Mouse (Mus musculus) bone marrow macrophage, adult 2 months (primary cell): ENCODE results near the gene Hacl1. TPM values are rescaled to one million over a fixed set of nuclear protein-coding genes. Genes with fewer than 3 reads are reported as not detected.

Experiments
- H3K27ac ChIP-seq: 2 replicates; pipeline ENCODE4 v1.5.1; 2012; ENCODE audit warnings: low read depth, low read length; ENCODE audit not compliant: insufficient read depth
- H3K4me1 ChIP-seq: 2 replicates; pipeline ENCODE4 v1.6.1; 2012; ENCODE audit warnings: low read length; ENCODE audit not compliant: control insufficient read depth, insufficient read depth
- H3K4me3 ChIP-seq: 2 replicates; pipeline ENCODE4 v1.5.1; 2012; ENCODE audit warnings: mild to moderate bottlenecking, low read length, moderate library complexity; ENCODE audit not compliant: insufficient read depth
- CTCF ChIP-seq: IDR thresholded peaks from 2 replicates; pipeline ENCODE4 v1.5.1; 2012; ENCODE audit warnings: low read depth, mild to moderate bottlenecking, low read length, moderate library complexity
- POLR2A ChIP-seq: IDR thresholded peaks from 2 replicates; pipeline ENCODE4 v1.6.1; 2012; ENCODE audit warnings: mild to moderate bottlenecking, low read depth, low read length, borderline replicate concordance
- polyA plus RNA-seq: library from polyadenylated mRNA; stranded (reverse); fragments of >200 nt; gene quantifications from 2 replicates; pipeline ENCODE4 v1.2.4, GENCODE M21; 2012; ENCODE audit not compliant: missing spikeins, insufficient read depth, insufficient read length

The Hacl1 gene
- polyA plus RNA-seq, 1 experiment = 14.3 TPM

GRCm38 (mm10) chr14:31577966-31578735 is 62.9 kb downstream of the Hacl1 start:
- TF ChIP-seq POLR2A (no peak), CTCF (no peak)
- H3K4me1 ChIP-seq = peaks cover 15% of the 10 kb centered on the region
- H3K27ac ChIP-seq = no peak overlapping the region
- no peak overlapping the region for H3K4me3 ChIP-seq

DNA sequence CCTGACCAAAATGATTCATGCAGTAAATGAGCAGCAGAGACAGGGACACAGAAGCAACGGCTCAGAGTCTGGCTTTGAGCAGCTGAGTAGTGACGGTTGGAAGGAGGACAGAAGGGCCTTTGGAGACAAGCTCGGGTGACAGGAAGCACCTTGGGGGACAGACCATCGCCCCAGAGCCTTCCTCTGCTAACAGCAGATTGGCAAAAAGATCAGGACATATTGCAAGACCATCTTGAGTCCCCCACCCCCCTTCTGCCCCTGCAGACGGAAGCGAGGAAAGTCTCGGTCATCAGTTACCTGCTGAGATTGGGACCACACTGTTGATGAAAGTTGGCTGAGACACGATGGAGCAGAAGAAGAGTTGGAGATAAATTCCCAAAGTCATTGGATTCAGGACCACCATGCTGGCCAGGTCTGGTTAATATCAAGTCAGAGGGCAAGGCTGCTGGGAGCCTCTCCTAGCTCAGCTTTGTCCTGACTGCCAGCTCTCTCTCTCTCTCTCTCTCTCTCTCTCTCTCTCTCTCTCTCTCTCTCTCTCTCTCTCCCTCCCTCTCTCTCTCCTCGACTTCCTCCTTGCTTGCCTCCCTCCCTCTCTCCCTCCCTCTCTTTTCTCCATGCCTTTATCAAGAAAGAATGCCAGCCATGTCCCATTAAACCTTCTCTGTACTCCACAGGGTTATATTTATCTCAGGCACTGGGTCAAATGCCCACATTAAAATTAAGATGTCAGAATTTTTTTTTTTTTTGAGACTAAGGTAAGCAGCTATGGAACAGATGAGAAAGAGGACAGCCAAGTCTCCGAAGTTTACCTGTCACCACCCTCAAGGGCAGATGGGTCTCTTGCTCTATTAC is 64.0 kb downstream of the Hacl1 start:
- TF ChIP-seq CTCF (no peak), POLR2A (no peak)
- H3K4me1 ChIP-seq = peaks cover 19% of the 10 kb centered on the region
- no peak overlapping the region for H3K4me3 ChIP-seq
- H3K27ac ChIP-seq = no peak overlapping the region

GRCm38 (mm10) chr14:31575866-31576265 is 65.2 kb downstream of the Hacl1 start:
- H3K4me1 ChIP-seq = peaks cover 26% of the 10 kb centered on the region
- H3K27ac ChIP-seq = no peak overlapping the region
- H3K4me3 ChIP-seq = no peak overlapping the region
- TF ChIP-seq CTCF (no peak), POLR2A (no peak)

DNA sequence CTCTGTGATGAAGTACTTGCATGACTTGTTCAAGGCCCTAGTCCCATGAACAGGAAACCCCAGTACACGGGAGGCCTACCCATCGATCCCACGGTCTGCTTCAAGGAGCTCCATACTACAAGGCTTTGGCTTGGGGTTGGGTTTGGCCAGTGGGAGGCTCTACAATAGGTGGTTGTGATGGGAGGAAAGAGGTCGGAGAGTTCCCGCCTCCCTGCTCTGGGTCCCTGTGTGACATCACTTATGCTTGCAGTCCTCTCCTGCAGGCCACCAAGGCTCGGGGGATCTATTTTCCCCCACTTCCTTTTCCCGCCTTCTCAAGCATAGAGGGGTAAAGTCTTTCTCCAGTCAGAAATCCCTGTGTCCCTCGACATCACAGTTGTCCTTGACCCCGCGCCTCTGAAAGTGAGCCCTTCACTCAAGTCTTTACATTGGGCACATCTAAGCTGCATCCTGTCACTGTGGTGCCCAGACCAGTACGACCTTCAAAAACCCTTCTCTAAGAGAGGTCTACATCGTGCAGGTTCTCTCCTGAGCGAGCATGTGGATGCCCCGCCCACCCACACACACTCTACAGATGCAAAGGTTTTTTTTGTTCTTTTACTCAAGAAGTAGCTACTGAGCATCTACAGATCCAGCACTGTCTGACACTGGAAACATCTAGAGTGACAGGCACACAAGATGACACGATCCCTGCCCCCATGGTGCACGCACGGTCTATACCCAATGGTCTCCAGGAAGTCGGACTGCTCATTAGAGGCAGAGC is 66.0 kb downstream of the Hacl1 start:
- Histone ChIP-seq H3K4me3 (no peak overlapping the region), H3K27ac (no peak overlapping the region), H3K4me1 (peaks cover 34% of the 10 kb centered on the region)
- TF ChIP-seq CTCF (no peak), POLR2A (no peak)

GRCm38 (mm10) chr14:31572561-31573175 is 68.4 kb downstream of the Hacl1 start:
- Histone ChIP-seq H3K27ac (no peak overlapping the region), H3K4me1 (peaks cover 48% of the 10 kb centered on the region), H3K4me3 (no peak overlapping the region)
- TF ChIP-seq POLR2A (no peak), CTCF (no peak)

GRCm38 (mm10) chr14:31571419-31571818 is 69.7 kb downstream of the Hacl1 start:
- Histone ChIP-seq H3K27ac (no peak overlapping the region), H3K4me1 (peaks cover 48% of the 10 kb centered on the region)
- TF ChIP-seq CTCF (no peak), POLR2A (no peak)

DNA sequence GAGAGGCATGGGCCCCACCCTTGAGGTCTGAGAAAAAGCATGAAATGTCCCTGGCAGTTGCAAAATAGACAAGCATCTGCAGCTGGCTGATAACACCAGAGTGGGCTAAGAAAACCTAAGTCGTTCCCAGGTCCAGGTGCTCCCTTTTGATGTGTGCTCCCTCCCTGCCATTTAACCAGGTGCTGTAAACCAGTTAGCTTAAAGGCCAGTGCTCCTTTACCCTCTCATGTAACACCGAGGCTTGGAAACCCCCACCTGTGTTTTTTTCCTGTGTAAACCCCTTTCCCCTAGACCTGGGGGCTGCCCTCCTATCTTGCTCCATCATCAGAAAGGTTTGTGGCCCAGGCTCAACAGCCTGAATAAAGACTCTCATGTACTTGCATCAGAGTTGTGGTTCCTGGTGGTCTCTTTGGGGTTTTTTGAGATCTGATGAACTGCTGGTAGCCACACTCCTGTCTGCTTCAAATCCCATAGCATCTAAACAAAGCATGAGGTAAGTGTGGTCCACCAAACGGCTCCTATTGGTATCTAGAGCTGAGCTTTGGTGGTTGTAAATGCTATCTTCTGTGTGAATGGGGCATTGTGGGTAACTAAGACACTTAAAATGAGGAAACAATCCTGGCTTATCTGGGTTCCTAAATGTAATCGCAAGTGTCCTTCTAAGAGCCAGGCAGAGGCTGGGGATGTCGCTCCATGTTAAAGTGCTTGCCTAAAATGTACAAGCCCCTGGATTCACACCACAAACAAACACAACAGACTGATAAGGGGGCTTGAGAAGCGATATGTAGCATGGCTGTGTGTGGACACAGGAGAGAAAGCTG is 70.7 kb downstream of the Hacl1 start:
- Histone ChIP-seq H3K4me1 (peaks cover 48% of the 10 kb centered on the region), H3K4me3 (no peak overlapping the region), H3K27ac (no peak overlapping the region)
- TF ChIP-seq CTCF = no peak

More at GRCm38 (mm10) chr14:31571419-31571818, 69.7 kb downstream of the Hacl1 start:
- H3K4me3 ChIP-seq = no peak overlapping the region

DNA sequence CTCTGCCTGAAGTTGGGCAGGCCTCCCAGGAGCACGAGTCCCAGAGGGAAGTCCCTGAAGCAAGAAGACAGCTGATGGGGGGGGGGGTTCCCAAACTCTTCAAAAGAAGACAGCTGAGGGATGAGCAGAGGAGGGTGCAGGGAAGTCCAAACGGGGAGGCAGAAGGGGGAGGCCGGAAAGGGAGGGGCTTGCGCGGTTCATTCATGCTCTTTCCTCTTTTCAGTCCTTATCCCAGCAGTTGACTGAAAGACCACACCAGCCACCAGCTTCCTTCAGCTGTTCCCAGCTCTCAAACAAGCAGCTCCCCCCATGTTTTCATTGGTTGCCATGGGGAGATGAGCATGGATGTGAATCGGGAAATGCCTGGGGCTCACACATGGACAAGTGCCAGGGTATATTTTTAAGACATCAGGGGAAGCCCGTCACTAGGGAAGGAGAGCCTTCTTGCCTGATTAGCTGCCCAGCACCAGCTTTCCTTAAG is 71.9 kb downstream of the Hacl1 start:
- TF ChIP-seq CTCF (no peak), POLR2A (no peak)
- peaks cover 46% of the 10 kb centered on the region for H3K4me1 ChIP-seq
- H3K4me3 ChIP-seq = no peak overlapping the region
- peak overlapping the region; percentile 50 for H3K27ac ChIP-seq
